Mouse (Mus musculus) forebrain, postnatal 0 days (tissue): ENCODE results near the gene Slc28a3. TPM values are rescaled to one million over a fixed set of nuclear protein-coding genes. Genes with fewer than 3 reads are reported as not detected.

ENCODE experiments used
- ATAC-seq: fragments of 200-750 bp; cut with Nextera tagmentation; 2 replicates; pipeline ENCODE4 v1.8.0; 2017; ENCODE audit warnings: mild to moderate bottlenecking, moderate library complexity
- DNase-seq: peaks from one replicate; pipeline ENCODE4 v3.0.0-alpha.2; 2015
- H3K27ac ChIP-seq: fragments of 300-500 bp; sonication (generic); 2 replicates; pipeline ENCODE4 v1.5.1; 2014; ENCODE audit warnings: low read depth, mild to moderate bottlenecking, antibody characterized with exemption, low read length, moderate library complexity, mixed read lengths
- H3K27me3 ChIP-seq: fragments of 300-500 bp; sonication (generic); 2 replicates; pipeline ENCODE4 v1.6.1; 2014; ENCODE audit warnings: mild to moderate bottlenecking, low read length, mixed read lengths; ENCODE audit not compliant: insufficient read depth
- H3K36me3 ChIP-seq: fragments of 300-500 bp; sonication (generic); 2 replicates; pipeline ENCODE4 v1.6.1; 2014; ENCODE audit warnings: mild to moderate bottlenecking, moderate library complexity; ENCODE audit not compliant: insufficient read depth
- H3K4me1 ChIP-seq: fragments of 300-500 bp; sonication (generic); 2 replicates; pipeline ENCODE4 v1.6.1; 2014; ENCODE audit warnings: antibody characterized with exemption; ENCODE audit not compliant: insufficient read depth
- H3K4me2 ChIP-seq: fragments of 300-500 bp; sonication (generic); 2 replicates; pipeline ENCODE4 v1.6.1; 2014; ENCODE audit warnings: low read depth, mild to moderate bottlenecking, moderate library complexity
- H3K4me3 ChIP-seq: fragments of 300-500 bp; sonication (generic); 2 replicates; pipeline ENCODE4 v1.5.1; 2014; ENCODE audit warnings: low read depth, low read length, mixed read lengths
- H3K9ac ChIP-seq: fragments of 300-500 bp; sonication (generic); 2 replicates; pipeline ENCODE4 v1.6.1; 2014; ENCODE audit warnings: mild to moderate bottlenecking
- H3K9me3 ChIP-seq: fragments of 300-500 bp; sonication (generic); 2 replicates; pipeline ENCODE4 v1.6.1; 2016; ENCODE audit warnings: low read length
- CTCF ChIP-seq: sonication (generic); IDR thresholded peaks from 2 replicates; pipeline ENCODE4 v1.5.1; 2016; ENCODE audit warnings: antibody characterized with exemption, control low read depth, low read depth
- WGBS: fragments of 180-500 bp; shearing (Covaris S2); extraction: QIAGEN DNeasy Blood & Tissue Kit; methylation state at CpG from one replicate; pipeline ENCODE4 v1.1.7; 2014; 5-methylcytosine and 5-hydroxymethylcytosine counted together
- polyA plus RNA-seq: library from polyadenylated mRNA; unstranded; fragments of >200 nt; fragmentation: Nextera tagmentation; extraction: Ambion mirVana; gene quantifications from 2 replicates; pipeline ENCODE4 v1.2.1, GENCODE M21; 2015
- total RNA-seq: library from RNA; depleted of rRNA; stranded (reverse); fragments of >200 nt; gene quantifications from 2 replicates; pipeline ENCODE4 v1.2.3, GENCODE M21; 2014

The Slc28a3 gene
- total and polyA plus RNA-seq, 2 experiments from 2014 or later: 0.05 to 0.11 TPM

GRCm38 (mm10) chr13:58633887-58634286 is 23.2 kb upstream of the Slc28a3 start:
- Histone ChIP-seq H3K27me3 (no peaks in the 10 kb centered on the region; the same call in 1 of the 2 replicates), H3K4me3 (no peak overlapping the region), H3K4me1 (no peaks in the 10 kb centered on the region), H3K4me2 (no peak overlapping the region), H3K9me3 (no peaks in the 10 kb centered on the region), H3K36me3 (no peaks in the 10 kb centered on the region), H3K9ac (no peak overlapping the region), H3K27ac (no peak overlapping the region)
- no peak for TF ChIP-seq CTCF
- no peak for DNase-seq
- 28% methylated on average over 4 of the region's 4 CpGs for WGBS
- ATAC-seq: no peak

GRCm38 (mm10) chr13:58630756-58631155 is 20.1 kb upstream of the Slc28a3 start:
- Histone ChIP-seq H3K4me2 (no peak overlapping the region), H3K4me3 (no peak overlapping the region), H3K9me3 (no peaks in the 10 kb centered on the region), H3K36me3 (no peaks in the 10 kb centered on the region), H3K4me1 (no peaks in the 10 kb centered on the region), H3K9ac (no peak overlapping the region), H3K27me3 (no peaks in the 10 kb centered on the region; the same call in 1 of the 2 replicates), H3K27ac (no peak overlapping the region)
- TF ChIP-seq CTCF: no peak
- WGBS: 52% methylated on average over 10 of the region's 10 CpGs
- ATAC-seq (no peak), DNase-seq (no peak)

- Histone ChIP-seq H3K4me2 (no peak overlapping the region), H3K9ac (no peak overlapping the region; the same call in 1 of the 2 replicates), H3K27me3 (no peaks in the 10 kb centered on the region; the same call in 1 of the 2 replicates), H3K36me3 (no peaks in the 10 kb centered on the region), H3K4me1 (no peaks in the 10 kb centered on the region), H3K9me3 (no peaks in the 10 kb centered on the region), H3K4me3 (no peak overlapping the region), H3K27ac (no peak overlapping the region)
- no peak for DNase-seq
- TF ChIP-seq CTCF: no peak
- 26% methylated on average over 13 of the region's 13 CpGs for WGBS
- ATAC-seq: no peak
These were observed 18.8 kb upstream of the Slc28a3 start for GRCm38 (mm10) chr13:58629365-58630050.

- no peak for TF ChIP-seq CTCF
- ATAC-seq: no peak
These were observed 12.0 kb upstream of the Slc28a3 start for GRCm38 (mm10) chr13:58622647-58623046.

GRCm38 (mm10) chr13:58619301-58619700 is 8.6 kb upstream of the Slc28a3 start:
- Histone ChIP-seq H3K27ac (no peak overlapping the region), H3K9me3 (no peaks in the 10 kb centered on the region), H3K4me3 (no peak overlapping the region), H3K27me3 (no peaks in the 10 kb centered on the region), H3K9ac (no peak overlapping the region), H3K36me3 (no peaks in the 10 kb centered on the region), H3K4me1 (no peaks in the 10 kb centered on the region), H3K4me2 (no peak overlapping the region)
- 84% methylated on average over 5 of the region's 5 CpGs for WGBS
- no peak for ATAC-seq
- no peak for TF ChIP-seq CTCF
- no peak for DNase-seq

More at GRCm38 (mm10) chr13:58622647-58623046, 12.0 kb upstream of the Slc28a3 start:
- no peak overlapping the region for H3K4me3 ChIP-seq
- no peak overlapping the region for H3K27ac ChIP-seq
- H3K9me3 ChIP-seq: no peaks in the 10 kb centered on the region
- no peak overlapping the region for H3K9ac ChIP-seq
- no peaks in the 10 kb centered on the region for H3K4me1 ChIP-seq
- DNase-seq: no peak
- H3K36me3 ChIP-seq: no peaks in the 10 kb centered on the region
- no peak overlapping the region for H3K4me2 ChIP-seq
- WGBS: 74% methylated on average over 8 of the region's 8 CpGs
- H3K27me3 ChIP-seq: no peaks in the 10 kb centered on the region

GRCm38 (mm10) chr13:58610059-58610458 is 618 bp downstream of the Slc28a3 start:
- DNase-seq: no peak
- 30% methylated on average over 7 of the region's 7 CpGs for WGBS

GRCm38 (mm10) chr13:58601201-58601855 is 9.3 kb downstream of the Slc28a3 start:
- Histone ChIP-seq H3K27me3 (no peaks in the 10 kb centered on the region), H3K4me1 (no peaks in the 10 kb centered on the region), H3K4me3 (no peak overlapping the region), H3K9ac (no peak overlapping the region), H3K4me2 (no peak overlapping the region), H3K9me3 (no peaks in the 10 kb centered on the region), H3K27ac (no peak overlapping the region), H3K36me3 (no peaks in the 10 kb centered on the region)
- 72% methylated on average over 10 of the region's 10 CpGs for WGBS
- no peak for ATAC-seq
- no peak for TF ChIP-seq CTCF
- DNase-seq: no peak

More at GRCm38 (mm10) chr13:58610059-58610458, 618 bp downstream of the Slc28a3 start:
- H3K4me2 ChIP-seq: no peak overlapping the region
- H3K4me3 ChIP-seq: no peak overlapping the region
- H3K9ac ChIP-seq: no peak overlapping the region
- no peaks in the 10 kb centered on the region; the same call in 1 of the 2 replicates for H3K27me3 ChIP-seq
- no peak for TF ChIP-seq CTCF
- no peaks in the 10 kb centered on the region for H3K36me3 ChIP-seq
- ATAC-seq: no peak
- H3K27ac ChIP-seq: no peak overlapping the region
- H3K4me1 ChIP-seq: no peaks in the 10 kb centered on the region
- H3K9me3 ChIP-seq: no peaks in the 10 kb centered on the region
